Mouse (Mus musculus) small intestine, adult 10 weeks (tissue): ENCODE results near the gene Pitx2. TPM values are rescaled to one million over a fixed set of nuclear protein-coding genes. Genes with fewer than 3 reads are reported as not detected.

ENCODE experiments used
- polyA plus RNA-seq: library from polyadenylated mRNA; stranded (reverse); fragments of 350-450 nt; fragmentation: Illumina TruSeq; extraction: RNeasy Lipid Tissue Mini Kit (QIAGEN cat#74804); gene quantifications from one replicate; pipeline ENCODE4 v1.2.3, GENCODE M21; 2014; ENCODE audit warnings: low replicate concordance

Gene Pitx2
- polyA plus RNA-seq: 22.0 TPM

GRCm38 (mm10) chr3:129199609-129200500 lies at the start of gene Pitx2:
TSS of gene Pitx2 (plus strand) at chr3:129199878.

Other genes with a start within 250 kb of the Pitx2 start
- 701 TPM for gene Enpep, start 132.8 kb downstream of the Pitx2 start, polyA plus RNA-seq